Mouse (Mus musculus): ENCODE results near the gene Nab2.

The Nab2 gene

DNA sequence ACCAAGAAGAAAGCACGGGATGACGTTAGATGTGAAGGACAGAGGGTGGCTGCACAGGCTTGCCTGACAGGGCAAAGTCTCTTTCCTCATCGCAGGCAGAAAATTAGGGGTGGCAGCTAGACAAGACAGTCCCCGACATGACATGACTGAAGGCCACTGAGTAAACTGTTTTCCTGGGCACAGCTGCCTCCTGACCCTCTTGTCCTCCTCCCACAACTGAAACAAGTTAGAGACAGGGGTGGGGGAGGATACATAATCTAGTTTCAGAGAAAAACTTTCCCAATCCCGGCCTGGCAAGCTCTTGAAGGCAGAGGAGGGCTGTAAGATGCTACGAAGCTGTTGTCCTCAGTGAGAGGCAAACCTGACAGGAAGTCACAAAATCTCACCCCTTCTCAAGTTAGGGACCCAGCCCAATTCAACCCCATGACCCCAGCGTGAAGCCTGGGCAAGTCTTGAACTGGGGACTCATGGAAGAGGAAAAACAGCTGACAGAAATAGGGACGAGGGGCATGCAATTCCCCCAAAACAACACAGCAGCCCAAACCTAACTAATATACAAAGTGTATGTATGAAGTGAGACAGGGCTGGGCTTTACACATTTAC lies 49.1 kb downstream of the Nab2 start:
- in situ Hi-C loops (cut with MboI, MseI), result loop anchor here (5.0 kb wide), 1 partner anchor 42 kb away; no protein-coding TSS in a partner anchor

DNA sequence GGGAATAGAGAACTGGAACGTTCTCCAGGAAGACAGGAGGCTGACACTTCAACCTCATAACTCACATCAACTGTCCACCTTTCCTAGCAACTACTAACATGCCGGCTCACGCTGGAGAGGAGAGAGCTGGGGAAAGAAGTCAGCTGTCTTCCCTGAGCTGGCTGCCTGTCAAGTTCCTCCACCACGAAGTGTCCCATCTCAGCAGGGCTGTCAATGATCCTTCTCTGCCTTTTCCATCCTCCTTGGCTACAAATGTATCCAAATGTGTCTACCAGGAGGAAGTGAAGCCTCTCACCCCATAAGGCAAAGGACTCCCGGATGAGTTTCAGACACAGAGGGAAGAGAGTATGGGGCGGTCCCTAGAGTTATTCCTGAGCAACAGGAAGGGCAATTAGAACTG lies 50.2 kb downstream of the Nab2 start:
- in situ Hi-C loops (cut with MboI, MseI), result loop anchor here (5.0 kb wide), 1 partner anchor 41 kb away; no protein-coding TSS in a partner anchor

DNA sequence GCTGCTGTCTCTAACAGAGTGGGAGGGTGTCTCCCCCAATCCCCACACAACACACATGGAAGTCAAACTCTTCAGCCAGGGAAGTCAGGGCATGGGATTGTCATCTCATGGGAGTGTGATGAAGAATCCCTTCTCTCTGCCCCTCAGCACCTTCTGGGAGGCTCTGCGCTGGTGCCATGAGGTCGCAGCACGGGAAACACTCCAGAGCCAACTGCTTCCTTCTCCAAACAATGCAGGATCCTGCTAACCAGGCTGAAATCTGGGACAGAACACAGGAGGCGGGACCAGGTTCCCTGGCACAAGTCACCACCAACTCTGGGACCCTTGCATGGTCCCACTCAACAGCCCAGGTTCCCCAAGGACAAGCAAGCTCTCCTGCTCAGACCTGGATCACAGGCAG lies 51.1 kb downstream of the Nab2 start:
- in situ Hi-C loops (cut with MboI, MseI), result loop anchor here (5.0 kb wide), 1 partner anchor 40 kb away; no protein-coding TSS in a partner anchor

DNA sequence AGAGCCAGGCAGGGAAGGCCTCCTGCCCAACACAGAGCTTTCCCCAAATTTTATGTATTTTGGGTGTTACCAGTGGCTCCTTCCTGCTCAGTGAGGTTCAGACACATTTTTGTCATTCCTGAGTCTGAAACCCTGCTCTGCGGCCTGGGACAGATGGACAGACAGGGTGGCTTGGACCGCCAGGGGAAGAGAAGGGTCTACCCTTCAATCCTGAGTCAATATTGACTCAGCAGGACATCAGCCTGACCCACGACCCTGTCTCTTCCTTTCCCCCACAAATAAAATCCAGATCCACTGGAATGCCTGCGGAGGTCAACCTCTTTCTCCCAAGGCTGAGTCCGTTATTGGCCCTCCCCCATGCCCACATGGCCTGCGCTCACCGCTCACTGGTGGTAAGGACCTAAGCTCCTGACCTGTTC lies 52.1 kb downstream of the Nab2 start:
- in situ Hi-C loops (cut with MboI, MseI), result loop anchor here (5.0 kb wide), 1 partner anchor 39 kb away; no protein-coding TSS in a partner anchor

DNA sequence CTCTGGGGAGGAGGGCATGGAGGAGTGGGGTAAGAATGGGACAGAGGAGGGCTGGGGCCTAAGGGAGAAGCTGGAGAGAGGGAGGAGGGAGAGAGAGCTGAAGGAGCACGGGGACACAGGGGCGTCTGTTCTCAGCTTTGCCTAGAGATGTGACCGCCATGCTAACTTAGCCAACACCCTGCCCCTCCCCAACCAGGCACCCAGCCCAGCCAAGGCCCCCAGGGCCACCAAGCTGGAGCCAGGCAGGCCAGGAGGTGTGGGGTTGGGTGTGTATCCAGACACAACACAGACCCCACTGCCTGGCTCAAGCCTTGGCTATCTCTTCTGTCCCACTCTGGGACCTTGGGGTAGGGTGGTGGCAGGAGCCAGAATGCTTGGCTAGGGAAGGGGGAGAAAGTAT lies 52.8 kb downstream of the Nab2 start:
- in situ Hi-C loops (cut with MboI, MseI), result loop anchor here (5.0 kb wide), 1 partner anchor 38 kb away; no protein-coding TSS in a partner anchor

DNA sequence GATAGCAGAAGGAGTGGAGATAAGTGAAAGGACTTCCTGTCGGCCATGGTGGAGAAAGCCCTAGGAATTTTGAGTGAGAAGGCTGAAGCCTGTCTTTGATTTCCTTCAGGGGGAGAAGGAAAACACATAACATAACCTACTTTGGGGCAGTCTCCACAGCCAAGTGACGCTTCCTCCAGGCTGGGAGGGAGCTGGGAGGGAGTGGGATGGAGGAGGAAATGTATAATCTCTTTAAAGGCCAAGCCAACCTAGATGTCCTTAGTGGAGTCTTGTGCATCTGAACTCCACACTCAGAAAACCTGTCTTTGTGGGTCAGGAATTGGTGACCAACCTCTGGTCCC lies 53.4 kb downstream of the Nab2 start:
- in situ Hi-C loops (cut with MboI, MseI), result loop anchor here (5.0 kb wide), 1 partner anchor 38 kb away; no protein-coding TSS in a partner anchor

DNA sequence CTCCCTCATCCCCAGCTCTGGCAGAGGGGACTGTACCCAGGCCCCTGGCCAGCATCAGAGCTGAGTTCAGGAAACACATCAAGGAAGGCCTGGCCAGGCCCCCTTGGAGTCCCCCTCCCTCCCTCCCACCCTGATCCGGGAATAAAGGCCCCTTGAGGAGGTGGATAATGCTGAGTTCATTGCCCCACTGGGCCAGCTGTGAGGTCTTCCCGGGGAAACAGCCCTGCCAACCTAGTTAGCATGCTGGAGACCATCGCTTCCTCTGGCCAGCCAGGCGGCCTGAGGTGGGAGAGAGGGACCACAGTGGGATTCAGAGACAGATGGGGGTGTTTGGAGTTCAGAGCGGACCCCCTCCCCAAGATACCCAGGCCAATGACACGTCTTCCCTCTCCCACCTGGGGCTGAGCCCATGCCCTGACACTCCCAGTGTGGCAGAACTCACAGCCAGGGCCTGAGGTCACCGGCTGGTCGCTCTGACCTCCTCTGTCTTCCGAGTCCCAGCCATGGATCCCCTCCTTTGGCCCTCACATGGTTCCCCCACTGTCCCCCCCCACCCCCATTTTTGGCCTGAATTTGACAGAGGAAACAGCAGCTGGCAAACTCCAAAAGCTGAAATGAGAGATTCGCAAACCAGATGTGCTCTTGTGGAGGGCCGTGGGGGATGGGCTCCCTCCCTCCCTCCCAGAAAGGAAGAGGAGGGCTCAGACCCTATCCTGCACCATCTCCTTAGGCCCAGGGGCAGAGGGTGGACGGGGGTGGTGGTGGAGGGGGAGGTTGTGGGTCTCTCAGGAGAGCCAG lies 53.9 kb downstream of the Nab2 start:
- in situ Hi-C loops (cut with MboI, MseI), result loop anchor here (5.0 kb wide), 1 partner anchor 37 kb away; no protein-coding TSS in a partner anchor

DNA sequence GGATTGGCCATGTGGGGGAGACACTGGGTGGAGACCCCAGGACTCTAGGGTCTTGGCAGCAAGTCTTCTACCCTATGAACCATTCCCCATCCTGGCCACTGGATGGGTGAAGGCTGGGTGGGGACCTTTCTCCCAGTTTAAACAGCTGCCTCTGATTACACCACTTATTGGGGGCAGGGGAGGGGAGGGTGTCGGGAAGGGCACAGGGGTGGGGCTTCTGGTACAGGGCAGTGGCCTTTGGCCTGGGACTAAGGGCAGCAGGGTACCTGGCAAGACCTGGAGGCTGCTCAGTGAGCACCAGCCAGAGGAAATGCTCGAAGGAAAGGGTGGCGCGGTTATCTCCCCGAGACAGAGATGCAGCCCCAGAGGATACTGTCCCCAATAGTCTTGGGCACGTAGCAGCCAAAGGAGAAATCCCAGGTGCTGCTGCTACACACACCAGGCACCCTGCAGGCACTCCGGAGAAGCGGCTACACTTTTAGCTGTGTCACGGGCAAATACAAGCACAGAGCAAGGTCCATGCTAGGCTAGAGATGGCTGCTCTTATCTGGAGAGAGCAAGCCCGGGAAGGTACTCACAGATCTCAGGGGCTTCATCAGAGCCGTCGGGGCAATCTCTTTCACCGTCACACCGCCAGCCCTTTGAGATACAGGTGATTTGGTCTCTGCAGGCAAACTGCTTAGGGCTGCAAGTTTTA lies 56.1 kb downstream of the Nab2 start:
- in situ Hi-C loops (cut with MboI, MseI), result no loop called here

All from T-helper 1 cell (primary cell).